Mouse (Mus musculus) embryonic fibroblast, embryonic 13.5 days (primary cell): ENCODE data around the gene Gse1.

Experiments
- CTCF ChIP-seq: IDR thresholded peaks from 2 replicates; pipeline ENCODE4 v1.5.1; 2011; ENCODE audit warnings: mild to moderate bottlenecking, control low read depth, low read length, moderate library complexity, borderline replicate concordance; ENCODE audit not compliant: insufficient read depth
- POLR2A ChIP-seq: IDR thresholded peaks from 2 replicates; pipeline ENCODE4 v1.6.1; 2011; ENCODE audit warnings: low read depth, mild to moderate bottlenecking, control low read depth, low read length, moderate library complexity

DNA sequence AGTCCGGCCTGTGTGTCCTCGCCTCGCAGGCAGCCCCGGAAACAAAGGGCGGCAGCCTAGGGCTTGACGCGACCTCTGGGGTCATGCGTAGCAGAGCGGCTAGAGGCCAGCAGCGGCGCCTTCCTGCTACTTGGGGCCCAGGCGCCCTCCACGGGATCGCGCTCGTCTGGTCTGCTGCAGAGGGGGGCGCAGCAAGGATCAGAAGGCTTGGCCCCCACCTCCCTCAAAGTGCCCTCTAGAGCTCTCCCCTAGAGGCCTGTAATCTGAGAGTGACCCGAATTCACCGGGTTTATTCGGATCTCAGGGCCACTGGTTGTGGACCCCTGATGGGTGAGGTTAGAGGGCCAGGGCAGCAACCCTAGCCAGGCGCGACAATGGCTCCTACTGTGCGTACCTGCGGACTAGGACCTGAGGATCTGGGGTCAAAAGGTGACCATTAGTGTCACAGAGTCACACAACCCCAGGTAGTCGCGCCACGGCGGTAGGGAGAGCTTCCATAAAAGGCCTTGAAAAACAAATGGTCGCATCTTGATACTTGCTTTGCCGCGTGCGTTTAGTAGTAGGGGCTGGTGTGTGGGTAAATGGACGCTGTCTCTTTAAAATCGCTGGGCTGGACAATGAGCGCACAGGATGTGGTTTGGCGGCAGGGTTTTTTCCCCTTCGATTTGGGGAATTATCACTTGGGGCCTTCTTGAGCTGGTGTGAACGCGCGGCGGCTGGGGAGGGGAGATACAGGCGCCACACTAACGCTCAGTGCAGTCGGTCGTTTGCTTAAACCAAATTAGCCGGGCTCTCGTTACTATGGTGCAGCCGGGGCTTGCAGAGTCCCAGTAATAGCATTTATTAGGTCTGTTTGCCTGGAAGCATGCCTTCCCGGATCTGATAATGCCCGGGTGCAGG lies 258.5 kb downstream of the Gse1 start:
- TF ChIP-seq CTCF, result no peak
- TF ChIP-seq POLR2A, result peak; percentile 73
